Mouse (Mus musculus): ENCODE measurements around the gene Thap2. TPM values are rescaled to one million over a fixed set of nuclear protein-coding genes. Genes with fewer than 3 reads are reported as not detected.

The Thap2 gene
- polyA plus RNA-seq, 1 experiment from 2014 or later = 22.6 TPM

DNA sequence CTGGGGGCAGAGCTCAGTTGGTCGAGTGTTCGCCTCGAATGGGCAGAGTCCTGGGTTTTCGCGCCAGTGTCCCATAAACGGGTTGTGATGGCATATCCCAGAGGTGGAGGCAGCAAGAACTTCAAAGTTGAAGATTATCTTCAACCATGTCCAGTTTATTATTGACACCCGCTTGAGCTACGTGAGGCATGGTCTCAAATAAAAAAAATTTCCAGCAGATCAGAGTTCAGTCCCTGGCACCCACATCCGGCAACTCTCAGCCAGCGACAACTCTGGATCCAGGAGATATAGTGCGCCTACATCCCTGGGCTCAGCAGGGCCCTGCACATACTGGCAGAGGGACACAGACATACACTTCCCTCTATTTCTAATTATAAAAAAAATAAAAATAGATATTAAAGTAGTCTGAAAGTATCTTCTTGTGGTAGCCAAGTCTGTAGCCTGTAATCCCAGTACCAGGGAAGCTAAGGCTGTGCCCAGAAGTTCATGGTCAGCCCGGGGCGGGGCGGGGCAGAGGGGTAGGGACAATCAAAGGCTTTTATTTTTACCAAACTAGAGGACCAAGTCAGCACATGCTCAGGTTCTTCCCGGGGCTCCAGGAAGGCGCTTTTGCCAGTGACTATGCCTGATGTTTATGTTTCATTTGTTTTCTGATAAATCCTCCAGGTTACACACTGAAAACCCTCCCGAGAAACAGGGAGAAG is 25.9 kb downstream of the Thap2 start:
- Histone ChIP-seq H3K36me3 (ENCODE audit: control insufficient read depth, insufficient read depth, low read length) (no peaks in the 10 kb centered on the region), H3K4me3 (ENCODE audit: low read length) (no peak overlapping the region), H3K9ac (ENCODE audit: low read depth, low read length) (no peak overlapping the region), H3K27ac (ENCODE audit: low read length) (no peak overlapping the region; the same call in 1 of the 2 replicates), H3K4me1 (ENCODE audit: control insufficient read depth, insufficient read depth, low read length) (peaks cover 4% of the 10 kb centered on the region), H3K4me2 (ENCODE audit: low read depth, low read length) (no peak overlapping the region), H3K9me3 (ENCODE audit: control insufficient read depth, low read length) (no peaks in the 10 kb centered on the region), H3K27me3 (replicated peaks; ENCODE audit: control insufficient read depth, insufficient read depth, low read length) (no peaks in the 10 kb centered on the region)
- ATAC-seq = no peak
- 91% methylated on average over 17 of the region's 17 CpGs for WGBS

DNA sequence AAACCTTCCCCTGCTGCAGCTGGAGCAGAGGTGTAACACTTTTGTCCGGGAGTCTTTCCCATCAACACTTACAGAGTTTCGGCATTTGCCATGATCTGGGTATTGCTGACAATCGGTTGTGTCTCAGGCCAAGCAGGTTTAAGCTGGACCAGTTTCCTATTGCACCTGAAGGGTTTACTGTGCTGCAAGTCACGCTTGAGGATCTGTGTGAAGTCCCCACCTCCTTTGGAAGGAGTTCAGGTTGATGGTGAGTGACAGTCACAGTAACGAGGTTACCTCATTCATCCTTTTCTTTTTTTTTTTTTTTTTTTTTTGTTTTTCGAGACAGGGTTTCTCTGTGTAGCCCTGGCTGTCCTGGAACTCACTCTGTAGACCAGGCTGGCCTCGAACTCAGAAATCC is 28.1 kb downstream of the Thap2 start:
- no peak overlapping the region for H3K9ac ChIP-seq (ENCODE audit: low read depth, low read length)
- WGBS = 96% methylated on average over 5 of the region's 7 CpGs
- ATAC-seq = no peak
- peaks cover 1% of the 10 kb centered on the region for H3K4me1 ChIP-seq (ENCODE audit: control insufficient read depth, insufficient read depth, low read length)
- H3K4me3 ChIP-seq (ENCODE audit: low read length) = no peak overlapping the region
- H3K9me3 ChIP-seq (ENCODE audit: control insufficient read depth, low read length) = no peaks in the 10 kb centered on the region
- no peaks in the 10 kb centered on the region for H3K36me3 ChIP-seq (ENCODE audit: control insufficient read depth, insufficient read depth, low read length)
- H3K27ac ChIP-seq (ENCODE audit: low read length) = no peak overlapping the region
- H3K27me3 ChIP-seq (replicated peaks; ENCODE audit: control insufficient read depth, insufficient read depth, low read length) = no peaks in the 10 kb centered on the region
- H3K4me2 ChIP-seq (ENCODE audit: low read depth, low read length) = no peak overlapping the region

DNA sequence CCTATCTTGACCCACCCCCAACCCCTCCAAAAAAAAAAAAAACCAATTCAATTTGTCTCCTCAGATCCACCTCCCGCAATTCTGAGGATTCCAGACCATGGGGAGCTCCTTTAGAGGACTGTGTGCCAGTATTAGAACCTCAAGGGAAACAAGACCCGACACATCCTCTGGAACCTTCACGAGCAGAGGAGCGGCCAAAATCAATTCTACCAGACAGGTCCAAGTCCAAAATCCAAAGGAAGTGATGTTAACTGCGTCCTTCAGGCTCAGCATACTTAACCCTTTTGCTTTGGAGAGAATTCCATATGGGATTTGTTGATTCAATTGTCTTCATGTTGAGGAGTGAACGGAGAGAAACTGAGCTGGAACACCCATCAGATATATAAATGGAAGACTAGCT is 29.2 kb downstream of the Thap2 start:
- no peak overlapping the region for H3K4me3 ChIP-seq (ENCODE audit: low read length)
- no peak overlapping the region for H3K27ac ChIP-seq (ENCODE audit: low read length)
- no peak overlapping the region for H3K4me2 ChIP-seq (ENCODE audit: low read depth, low read length)
- ATAC-seq = no peak
- no peaks in the 10 kb centered on the region for H3K36me3 ChIP-seq (ENCODE audit: control insufficient read depth, insufficient read depth, low read length)
- 82% methylated on average over 6 of the region's 6 CpGs for WGBS
- no peaks in the 10 kb centered on the region for H3K4me1 ChIP-seq (ENCODE audit: control insufficient read depth, insufficient read depth, low read length)
- H3K9me3 ChIP-seq (ENCODE audit: control insufficient read depth, low read length) = no peaks in the 10 kb centered on the region
- H3K27me3 ChIP-seq (replicated peaks; ENCODE audit: control insufficient read depth, insufficient read depth, low read length) = no peaks in the 10 kb centered on the region
- H3K9ac ChIP-seq (ENCODE audit: low read depth, low read length) = no peak overlapping the region

DNA sequence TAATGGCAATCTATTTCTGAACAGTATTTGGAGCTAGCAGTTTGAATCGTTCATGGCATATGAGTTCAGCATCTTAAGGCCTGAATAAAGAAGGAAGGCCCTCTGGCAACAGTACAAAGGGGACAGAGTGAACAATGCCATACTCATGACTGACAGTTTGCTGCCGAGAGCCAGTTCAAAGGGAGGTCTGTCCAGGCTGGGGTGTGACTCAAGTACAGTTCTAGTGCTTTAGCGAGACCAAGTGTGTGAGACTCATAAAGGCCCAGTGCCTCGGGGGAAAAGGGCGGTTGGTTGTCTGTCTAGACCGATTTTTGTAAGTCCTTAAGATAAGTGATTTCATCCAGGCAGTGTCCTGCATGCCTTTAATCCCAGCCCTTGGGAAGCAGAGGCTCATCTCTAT is 29.7 kb downstream of the Thap2 start:
- Histone ChIP-seq H3K27me3 (replicated peaks; ENCODE audit: control insufficient read depth, insufficient read depth, low read length) (no peaks in the 10 kb centered on the region), H3K9ac (ENCODE audit: low read depth, low read length) (no peak overlapping the region), H3K4me2 (ENCODE audit: low read depth, low read length) (no peak overlapping the region), H3K36me3 (ENCODE audit: control insufficient read depth, insufficient read depth, low read length) (no peaks in the 10 kb centered on the region), H3K9me3 (ENCODE audit: control insufficient read depth, low read length) (no peaks in the 10 kb centered on the region), H3K27ac (ENCODE audit: low read length) (no peak overlapping the region), H3K4me1 (ENCODE audit: control insufficient read depth, insufficient read depth, low read length) (no peaks in the 10 kb centered on the region), H3K4me3 (ENCODE audit: low read length) (no peak overlapping the region)
- 75% methylated on average over 6 of the region's 6 CpGs for WGBS
- ATAC-seq = no peak

DNA sequence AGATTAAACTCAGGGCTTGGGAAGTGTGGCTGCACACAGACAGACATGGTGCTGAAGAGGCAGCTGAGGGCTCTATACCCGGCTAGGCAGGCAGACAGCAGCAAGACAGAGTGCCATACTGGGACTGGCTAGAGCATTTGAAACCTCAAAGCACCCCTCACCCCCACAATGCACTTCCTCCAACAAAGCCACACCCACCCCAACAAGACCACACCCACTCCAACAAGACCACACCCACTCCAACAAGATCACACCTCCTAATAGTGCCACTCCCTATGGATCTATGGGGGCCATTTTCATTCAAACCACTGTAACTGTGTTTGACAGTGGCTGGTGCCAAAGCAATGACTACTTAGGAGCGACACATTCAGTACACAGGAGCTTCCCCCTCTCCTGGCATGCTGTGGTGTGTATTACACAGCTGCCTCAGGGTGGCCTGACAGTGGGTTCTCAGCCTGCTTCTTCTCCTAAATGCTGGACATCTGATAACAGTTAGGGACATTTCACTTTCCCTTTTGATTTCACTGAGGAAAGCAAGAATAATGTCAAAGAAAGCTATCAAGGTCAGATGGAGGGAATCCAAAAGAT is 33.3 kb downstream of the Thap2 start:
- Histone ChIP-seq H3K4me1 (ENCODE audit: control insufficient read depth, insufficient read depth, low read length) (no peaks in the 10 kb centered on the region), H3K27ac (ENCODE audit: low read length) (no peak overlapping the region), H3K9me3 (ENCODE audit: control insufficient read depth, low read length) (no peaks in the 10 kb centered on the region), H3K4me3 (ENCODE audit: low read length) (no peak overlapping the region), H3K9ac (ENCODE audit: low read depth, low read length) (no peak overlapping the region), H3K36me3 (ENCODE audit: control insufficient read depth, insufficient read depth, low read length) (no peaks in the 10 kb centered on the region), H3K27me3 (replicated peaks; ENCODE audit: control insufficient read depth, insufficient read depth, low read length) (no peaks in the 10 kb centered on the region), H3K4me2 (ENCODE audit: low read depth, low read length) (no peak overlapping the region)
- no peak for ATAC-seq
- 69% methylated on average over 2 of the region's 2 CpGs for WGBS

DNA sequence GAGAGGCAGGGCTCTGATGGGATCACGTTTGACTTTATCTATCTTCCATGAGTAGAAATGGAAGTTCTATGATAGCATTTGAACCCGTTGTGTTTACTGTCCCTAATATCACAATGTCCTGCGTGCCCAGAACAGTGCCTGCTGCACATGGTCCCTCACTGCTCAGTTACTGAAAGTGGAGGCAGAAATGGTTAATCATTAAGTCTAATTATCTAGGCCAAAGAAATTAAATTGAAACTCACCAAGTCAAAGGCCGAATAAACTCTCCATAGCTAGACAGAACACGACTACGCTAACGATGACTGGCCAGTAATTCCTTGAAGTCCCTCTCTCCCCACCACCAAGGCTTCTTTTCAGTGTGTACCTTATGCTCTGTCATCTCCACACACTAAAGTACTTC is 34.7 kb downstream of the Thap2 start:
- no peak overlapping the region for H3K4me2 ChIP-seq (ENCODE audit: low read depth, low read length)
- no peak overlapping the region for H3K9ac ChIP-seq (ENCODE audit: low read depth, low read length)
- H3K36me3 ChIP-seq (ENCODE audit: control insufficient read depth, insufficient read depth, low read length) = no peaks in the 10 kb centered on the region
- no peaks in the 10 kb centered on the region for H3K9me3 ChIP-seq (ENCODE audit: control insufficient read depth, low read length)
- 65% methylated on average over 7 of the region's 7 CpGs for WGBS
- ATAC-seq = peak; percentile 75
- H3K27me3 ChIP-seq (replicated peaks; ENCODE audit: control insufficient read depth, insufficient read depth, low read length) = no peaks in the 10 kb centered on the region
- H3K4me3 ChIP-seq (ENCODE audit: low read length) = no peak overlapping the region
- no peaks in the 10 kb centered on the region for H3K4me1 ChIP-seq (ENCODE audit: control insufficient read depth, insufficient read depth, low read length)
- H3K27ac ChIP-seq (ENCODE audit: low read length) = no peak overlapping the region

DNA sequence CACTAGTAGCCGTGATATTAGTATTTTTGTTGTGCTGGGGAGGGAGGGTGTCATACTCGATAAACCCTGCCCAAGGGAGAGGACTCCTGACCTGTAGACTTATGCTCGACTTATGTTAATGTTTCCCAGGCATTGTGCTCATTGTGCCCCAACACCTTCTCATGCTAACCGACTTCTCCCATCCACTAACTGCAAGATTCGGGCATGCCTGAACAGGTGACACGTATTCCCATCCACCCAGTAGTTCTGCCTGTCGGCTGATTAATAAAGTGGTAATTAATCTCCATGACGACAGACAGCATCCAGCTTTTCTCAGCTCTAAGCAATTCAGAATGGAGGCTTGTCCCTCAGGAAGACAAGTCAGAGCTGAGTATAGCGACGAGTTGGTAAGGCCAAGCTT is 35.2 kb downstream of the Thap2 start:
- Histone ChIP-seq H3K4me2 (ENCODE audit: low read depth, low read length) (no peak overlapping the region), H3K27ac (ENCODE audit: low read length) (no peak overlapping the region), H3K27me3 (replicated peaks; ENCODE audit: control insufficient read depth, insufficient read depth, low read length) (no peaks in the 10 kb centered on the region), H3K4me1 (ENCODE audit: control insufficient read depth, insufficient read depth, low read length) (no peaks in the 10 kb centered on the region), H3K9ac (ENCODE audit: low read depth, low read length) (no peak overlapping the region), H3K36me3 (ENCODE audit: control insufficient read depth, insufficient read depth, low read length) (no peaks in the 10 kb centered on the region), H3K9me3 (ENCODE audit: control insufficient read depth, low read length) (no peaks in the 10 kb centered on the region), H3K4me3 (ENCODE audit: low read length) (no peak overlapping the region)
- 62% methylated on average over 10 of the region's 10 CpGs for WGBS
- peak; percentile 76 for ATAC-seq

DNA sequence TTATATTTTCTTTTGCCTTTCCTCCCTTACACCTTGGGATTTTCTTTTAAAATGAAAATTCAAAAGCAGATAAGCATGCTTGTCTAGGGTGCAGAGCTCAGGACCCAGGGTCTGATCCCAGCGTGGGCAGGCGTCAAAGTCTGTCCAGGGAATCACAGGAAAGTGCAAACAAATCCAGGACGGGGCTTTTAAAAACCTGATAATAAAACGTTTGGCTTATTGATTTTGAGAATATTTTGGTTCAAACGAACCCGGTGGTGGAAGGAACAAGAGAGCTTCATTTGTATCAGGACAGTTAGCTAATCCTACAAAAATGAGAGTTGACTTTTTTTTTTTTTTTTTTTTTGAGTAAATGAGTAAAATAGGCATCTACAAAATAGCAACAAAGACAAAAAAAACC is 36.1 kb downstream of the Thap2 start:
- Histone ChIP-seq H3K36me3 (ENCODE audit: control insufficient read depth, insufficient read depth, low read length) (peaks cover 1% of the 10 kb centered on the region; the same call in 1 of the 2 replicates), H3K9ac (ENCODE audit: low read depth, low read length) (no peak overlapping the region), H3K4me3 (ENCODE audit: low read length) (no peak overlapping the region), H3K9me3 (ENCODE audit: control insufficient read depth, low read length) (no peaks in the 10 kb centered on the region), H3K4me2 (ENCODE audit: low read depth, low read length) (no peak overlapping the region), H3K27ac (ENCODE audit: low read length) (no peak overlapping the region), H3K4me1 (ENCODE audit: control insufficient read depth, insufficient read depth, low read length) (no peaks in the 10 kb centered on the region), H3K27me3 (replicated peaks; ENCODE audit: control insufficient read depth, insufficient read depth, low read length) (no peaks in the 10 kb centered on the region)
- no peak for ATAC-seq
- WGBS = 64% methylated on average over 6 of the region's 6 CpGs

DNA sequence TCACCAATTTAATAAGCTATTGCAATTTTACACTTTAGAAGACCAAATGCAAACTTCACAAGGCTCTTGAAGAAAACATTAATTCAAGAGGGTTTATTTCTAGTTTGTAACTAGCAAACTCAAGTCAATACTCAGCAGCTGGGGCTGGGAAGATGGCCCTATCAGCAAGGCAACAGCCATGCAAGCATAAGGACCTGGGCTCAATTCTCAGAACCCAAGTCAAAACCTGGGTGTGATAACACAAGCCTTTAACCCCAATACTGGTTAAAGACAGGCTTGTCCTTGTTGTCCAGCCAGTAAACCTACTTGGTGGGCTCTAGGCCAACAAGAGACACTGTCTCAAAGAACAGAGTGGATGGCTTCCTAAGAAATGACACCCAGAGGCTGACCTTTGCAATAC is 37.8 kb downstream of the Thap2 start:
- Histone ChIP-seq H3K9me3 (ENCODE audit: control insufficient read depth, low read length) (no peaks in the 10 kb centered on the region), H3K27ac (ENCODE audit: low read length) (no peak overlapping the region), H3K4me1 (ENCODE audit: control insufficient read depth, insufficient read depth, low read length) (no peaks in the 10 kb centered on the region), H3K4me2 (ENCODE audit: low read depth, low read length) (no peak overlapping the region), H3K4me3 (ENCODE audit: low read length) (no peak overlapping the region), H3K27me3 (replicated peaks; ENCODE audit: control insufficient read depth, insufficient read depth, low read length) (no peaks in the 10 kb centered on the region), H3K36me3 (ENCODE audit: control insufficient read depth, insufficient read depth, low read length) (peaks cover 3% of the 10 kb centered on the region; the same call in 1 of the 2 replicates), H3K9ac (ENCODE audit: low read depth, low read length) (no peak overlapping the region)
- no peak for ATAC-seq

Data from intestine, embryonic 16.5 days (tissue).